Mouse (Mus musculus) cortical plate, adult 2 months (tissue): ENCODE data around the gene Matn4.

Experiments used
- CTCF ChIP-seq: fragments of 200-500 bp; IDR thresholded peaks from 2 replicates; pipeline ENCODE4 v1.5.1; 2011; ENCODE audit warnings: mild to moderate bottlenecking, control low read depth, low read length; ENCODE audit not compliant: insufficient read depth; ENCODE audit errors: extremely low read depth
- POLR2A ChIP-seq: fragments of 200-500 bp; IDR thresholded peaks from 2 replicates; pipeline ENCODE4 v1.6.1; 2011; ENCODE audit warnings: mild to moderate bottlenecking, low read length, control low read depth; ENCODE audit not compliant: insufficient read depth; ENCODE audit errors: extremely low read depth

GRCm38 (mm10) chr2:164441731-164442130 lies 36.8 kb upstream of the Matn4 start:
- no peak for TF ChIP-seq CTCF
- TF ChIP-seq POLR2A = no peak
